In the genomic region with DNA sequence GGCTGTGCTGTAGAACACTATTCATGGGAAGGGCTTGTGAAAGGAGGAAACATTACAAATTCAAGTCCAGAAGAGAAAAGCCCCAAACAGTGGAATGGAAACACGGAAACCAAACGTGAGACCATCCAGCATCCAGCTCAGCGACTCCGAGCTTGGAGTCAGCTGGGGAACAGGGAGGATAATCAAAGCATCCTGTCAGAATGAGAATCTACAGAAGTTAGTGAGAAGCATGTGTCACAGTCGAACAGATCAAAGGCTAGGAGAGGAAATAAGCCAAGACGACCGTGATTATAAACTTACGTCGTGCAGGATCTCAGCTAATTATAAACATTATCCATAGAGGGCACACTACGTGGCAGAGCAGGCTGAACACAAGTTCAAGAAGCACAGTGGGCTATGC, we compare ENCODE assay signal across 28 mouse cellular contexts.
DNase-seq lines count a peak whose midpoint lies in the region; ATAC-seq and TF ChIP-seq lines count a peak whose summit lies in the region.
"Had no signal": no experiment of that assay in that cellular context is flagged by ENCODE, and none has a peak within 500 bp of the region (broad histone marks: within the 10 kb centered on the region; RNA-seq: fewer than 3 reads in every experiment).

No protein-coding gene starts in this region.

- no peak overlapping the region for H3K4me2 ChIP-seq in forebrain, embryonic 15.5 days (replicated peaks)
- no peak overlapping the region for H3K4me2 ChIP-seq in lung, embryonic 14.5 days
- no peak overlapping the region for H3K4me2 ChIP-seq in embryonic facial prominence, embryonic 13.5 days
- H3K4me2 ChIP-seq: hindbrain, embryonic 14.5 days; kidney, embryonic 15.5 days; limb, embryonic 15.5 days; stomach, embryonic 15.5 days had no signal

- H3K36me3 ChIP-seq in forebrain, embryonic 15.5 days = no peaks in the 10 kb centered on the region
- peaks cover 13% of the 10 kb centered on the region for H3K36me3 ChIP-seq in forebrain, embryonic 10.5 days (replicated peaks)
- no peaks in the 10 kb centered on the region for H3K36me3 ChIP-seq in lung, embryonic 14.5 days (ENCODE audit: insufficient read depth)
- peaks cover 4% of the 10 kb centered on the region; the same call in 1 of the 2 replicates for H3K36me3 ChIP-seq in embryonic facial prominence, embryonic 13.5 days
- H3K36me3 ChIP-seq: kidney, embryonic 15.5 days; limb, embryonic 15.5 days; stomach, embryonic 15.5 days had no signal

- peak overlapping the region; percentile 82 for H3K27ac ChIP-seq in forebrain, embryonic 15.5 days (replicated peaks)
- no peak overlapping the region for H3K27ac ChIP-seq in forebrain, embryonic 10.5 days
- no peak overlapping the region for H3K27ac ChIP-seq in lung, embryonic 14.5 days (ENCODE audit: low read depth)
- peak overlapping the region; percentile 55; the same call in 1 of the 2 replicates for H3K27ac ChIP-seq in embryonic facial prominence, embryonic 13.5 days
- H3K27ac ChIP-seq: gastrocnemius, adult 2 months; heart, embryonic 10.5 days; hindbrain, embryonic 14.5 days; kidney, embryonic 15.5 days; liver, embryonic 14.5 days; midbrain, embryonic 10.5 days had no signal

- 54% methylated on average over 10 of the region's 10 CpGs for WGBS in forebrain, embryonic 15.5 days
- WGBS in forebrain, embryonic 10.5 days = 65% methylated on average over 10 of the region's 10 CpGs
- 27% methylated on average over 10 of the region's 10 CpGs for WGBS in lung, embryonic 14.5 days
- 20% methylated on average over 10 of the region's 10 CpGs for WGBS in embryonic facial prominence, embryonic 13.5 days

- DNase-seq in forebrain, embryonic 10.5 days (ENCODE audit: extremely low spot score, low spot score) = no peak
- peak; percentile 47 for DNase-seq in lung, embryonic 14.5 days
- no peak for DNase-seq in lung, adult 18-20 months
- DNase-seq in thymus, postnatal 4 days = no peak
- DNase-seq in thymus, postnatal 14 days = no peak
- DNase-seq: adrenal gland, postnatal 10 days; cerebellum, adult 18-20 months; cerebellum, postnatal 25 days; gastrocnemius, adult 2 months; heart, postnatal 4 days; kidney, postnatal 36 days; thymus, postnatal 36 days had no signal

- no peak for TF ChIP-seq CTCF in lung, embryonic 14.5 days (IDR thresholded peaks at IDR 0.05; ENCODE audit: low read depth)

- H3K4me1 ChIP-seq in forebrain, embryonic 15.5 days = peaks cover 34% of the 10 kb centered on the region
- H3K4me1 ChIP-seq in forebrain, embryonic 10.5 days = peaks cover 13% of the 10 kb centered on the region
- no peaks in the 10 kb centered on the region for H3K4me1 ChIP-seq in lung, embryonic 14.5 days (ENCODE audit: insufficient read depth)
- peaks cover 37% of the 10 kb centered on the region for H3K4me1 ChIP-seq in embryonic facial prominence, embryonic 13.5 days
- H3K4me1 ChIP-seq: kidney, embryonic 15.5 days; midbrain, embryonic 10.5 days had no signal

- H3K9me3 ChIP-seq in forebrain, embryonic 15.5 days = no peaks in the 10 kb centered on the region
- no peaks in the 10 kb centered on the region for H3K9me3 ChIP-seq in forebrain, embryonic 10.5 days
- no peaks in the 10 kb centered on the region for H3K9me3 ChIP-seq in lung, embryonic 14.5 days (ENCODE audit: low read depth, low read length)
- no peaks in the 10 kb centered on the region for H3K9me3 ChIP-seq in embryonic facial prominence, embryonic 13.5 days
- H3K9me3 ChIP-seq: G1E; heart, embryonic 10.5 days; kidney, embryonic 15.5 days; limb, embryonic 15.5 days; midbrain, embryonic 10.5 days; stomach, embryonic 15.5 days had no signal

- ATAC-seq in forebrain, embryonic 15.5 days (replicated peaks) = no peak
- no peak for ATAC-seq in lung, embryonic 14.5 days (ENCODE audit: insufficient read depth)
- no peak for ATAC-seq in embryonic facial prominence, embryonic 13.5 days (ENCODE audit: insufficient number of reproducible peaks, insufficient read depth, low FRiP score, low TSS enrichment, low read depth)
- ATAC-seq: intestine, postnatal 0 days; lung, postnatal 0 days; midbrain, embryonic 16.5 days; Patski had no signal

- no peak overlapping the region for H3K4me3 ChIP-seq in forebrain, embryonic 15.5 days
- no peak overlapping the region for H3K4me3 ChIP-seq in forebrain, embryonic 10.5 days
- no peak overlapping the region for H3K4me3 ChIP-seq in lung, embryonic 14.5 days (ENCODE audit: low read depth, low read length)
- H3K4me3 ChIP-seq in embryonic facial prominence, embryonic 13.5 days = no peak overlapping the region
- H3K4me3 ChIP-seq: gastrocnemius, adult 2 months; heart, embryonic 10.5 days; kidney, embryonic 15.5 days; limb, embryonic 15.5 days; midbrain, embryonic 10.5 days; myocyte; stomach, embryonic 15.5 days had no signal

- H3K27me3 ChIP-seq in forebrain, embryonic 15.5 days = no peaks in the 10 kb centered on the region
- H3K27me3 ChIP-seq in forebrain, embryonic 10.5 days (ENCODE audit: poor library complexity, severe bottlenecking) = no peaks in the 10 kb centered on the region
- H3K27me3 ChIP-seq in lung, embryonic 14.5 days (ENCODE audit: insufficient read depth, low read length) = no peaks in the 10 kb centered on the region
- no peaks in the 10 kb centered on the region for H3K27me3 ChIP-seq in embryonic facial prominence, embryonic 13.5 days
- H3K27me3 ChIP-seq: CH12.LX; kidney, embryonic 15.5 days; limb, embryonic 15.5 days; Patski; stomach, embryonic 15.5 days had no signal

- no peak overlapping the region for H3K9ac ChIP-seq in forebrain, embryonic 15.5 days (replicated peaks)
- no peak overlapping the region for H3K9ac ChIP-seq in lung, embryonic 14.5 days
- H3K9ac ChIP-seq in embryonic facial prominence, embryonic 13.5 days = no peak overlapping the region
- H3K9ac ChIP-seq: hindbrain, embryonic 14.5 days; kidney, embryonic 15.5 days; limb, embryonic 15.5 days; liver, embryonic 14.5 days; stomach, embryonic 15.5 days had no signal

Comparison
In these comparisons a context has a peak if more than half of its experiments do, and no peak if none do; other contexts are left out.
1. H3K27ac ChIP-seq: peak in forebrain, embryonic 15.5 days (single experiment) and embryonic facial prominence, embryonic 13.5 days (single experiment); none in forebrain, embryonic 10.5 days (single experiment) and lung, embryonic 14.5 days (single experiment).